Mouse (Mus musculus) inflammation-experienced regulatory T-cells (primary cell): ENCODE results near the gene Grik4. TPM values are rescaled to one million over a fixed set of nuclear protein-coding genes. Genes with fewer than 3 reads are reported as not detected.

Experiments
- polyA plus RNA-seq, 2 experiments: library from polyadenylated mRNA; unstranded; fragments of 100-300 nt; shearing (Covaris generic); gene quantifications; one replicate each; pipeline ENCODE4 v1.2.1; 2017

The Grik4 gene
- polyA plus RNA-seq = 1 to 10 TPM in 1 of 2 experiments, under 1 TPM in 1; 0.07 to 1.5 TPM

DNA sequence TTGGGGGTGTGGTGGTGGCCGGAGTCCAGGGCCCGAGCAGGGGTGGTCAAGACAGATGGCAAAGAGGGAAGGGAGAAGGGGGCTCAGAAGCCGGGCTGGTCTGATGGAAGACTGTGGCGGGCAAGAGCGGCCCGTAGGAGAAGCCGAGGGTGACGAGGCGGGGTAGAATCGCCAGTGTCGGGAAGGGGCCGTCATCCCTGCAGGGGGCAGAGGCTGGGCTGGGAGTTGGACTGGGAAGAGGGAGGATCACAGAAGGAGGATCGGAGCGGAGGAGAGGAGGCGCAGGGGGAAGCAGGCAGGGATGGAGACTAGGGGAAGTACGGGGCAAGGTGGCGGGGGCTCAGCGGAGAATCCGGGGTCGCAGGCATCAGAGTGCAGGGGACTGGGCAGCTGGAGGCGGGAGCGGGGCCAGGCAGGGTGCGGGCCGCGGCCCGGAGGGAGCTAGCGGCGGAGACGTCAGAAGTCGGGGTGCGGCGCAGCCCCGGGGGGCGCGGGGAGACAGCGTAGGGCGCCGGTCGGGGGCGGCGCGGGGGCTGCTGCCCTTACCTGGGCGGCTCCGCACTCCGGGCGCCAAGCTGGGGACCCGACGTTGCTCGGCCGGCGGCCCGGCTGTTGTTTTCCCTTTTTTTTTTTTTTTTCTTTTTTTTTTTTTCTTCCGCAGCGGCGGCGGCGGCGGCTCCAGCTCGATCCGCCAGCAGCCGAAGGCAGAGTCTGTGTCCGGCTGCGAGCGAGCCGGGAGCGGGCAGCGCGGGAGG is at the start of gene Grik4:
Gene Grik4, minus strand, starts transcription at position 713 of the 755 bp plus-strand sequence.

DNA sequence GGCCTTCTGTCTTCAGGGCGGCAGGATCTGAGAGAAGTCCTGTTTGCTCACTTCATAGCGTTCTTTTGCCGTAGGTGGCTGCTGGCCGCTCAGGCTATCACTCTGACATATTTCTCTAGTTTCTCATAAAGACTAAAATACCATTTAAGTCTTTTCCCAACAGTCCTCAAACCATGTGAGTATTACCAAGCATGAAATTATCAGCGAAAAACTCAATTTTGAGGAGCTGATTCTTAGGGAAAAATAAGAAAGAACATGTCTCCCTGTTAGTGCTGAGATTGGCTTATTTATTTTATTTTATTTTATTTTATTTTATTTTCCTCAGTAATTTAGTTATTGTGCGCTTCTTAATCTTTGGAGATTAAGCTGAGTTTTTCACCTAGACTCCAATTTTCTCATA is 436.6 kb downstream of the Grik4 start, which contains the start of gene Tbcel:
Gene Tbcel, minus strand, starts transcription at position 101 of the 400 bp plus-strand sequence.

Other genes starting within 250 kb of the Grik4 start
- gene Arhgef12, start 162.7 kb upstream of the Grik4 start, polyA plus RNA-seq = 10 to 100 TPM; 13.9 to 20.9 TPM
- gene Tmem136, start 172.1 kb upstream of the Grik4 start, polyA plus RNA-seq = 1 to 10 TPM; 1.4 to 6.4 TPM